Mouse (Mus musculus): Measurements from ENCODE around the gene Gm21663.
"Not testable (repeated sequence)": the region's sequence is repeated elsewhere in the genome, so short reads cannot be mapped to it uniquely, and the experiment has no call there.

Gm21663 gene

DNA sequence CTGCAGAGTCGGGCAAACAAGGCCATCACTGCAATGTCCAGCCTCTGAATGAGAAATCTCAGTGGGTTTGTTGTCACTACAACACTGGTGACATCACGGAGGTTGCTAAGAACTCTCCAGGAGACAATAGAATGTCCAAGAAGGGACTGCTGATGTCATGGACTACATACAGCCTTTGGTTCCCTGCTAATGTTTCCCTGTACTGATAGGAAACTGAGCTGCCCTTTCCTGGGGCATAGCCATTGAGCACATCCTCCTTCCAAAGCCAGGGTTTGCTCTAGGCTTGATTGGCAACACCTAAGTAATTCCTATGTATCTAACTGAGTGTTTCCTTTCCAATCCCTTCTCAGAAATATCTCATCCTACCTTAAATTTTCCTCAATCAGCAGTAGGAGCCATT is at the start of gene Gm21663:
Gene Gm21663 (minus strand): TSS at position 101 of the 400 bp plus-strand sequence.
- not testable (repeated sequence) for DNase-seq (ENCODE audit: low spot score in 2 of 2)

DNA sequence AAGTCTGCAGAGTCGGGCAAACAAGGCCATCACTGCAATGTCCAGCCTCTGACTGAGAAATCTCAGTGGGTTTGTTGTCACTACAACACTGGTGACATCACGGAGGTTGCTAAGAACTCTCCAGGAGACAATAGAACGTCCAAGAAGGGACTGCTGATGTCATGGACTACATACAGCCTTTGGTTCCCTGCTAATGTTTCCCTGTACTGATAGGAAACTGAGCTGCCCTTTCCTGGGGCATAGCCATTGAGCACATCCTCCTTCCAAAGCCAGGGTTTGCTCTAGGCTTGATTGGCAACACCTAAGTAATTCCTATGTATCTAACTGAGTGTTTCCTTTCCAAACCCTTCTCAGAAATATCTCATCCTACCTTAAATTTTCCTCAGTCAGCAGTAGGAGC is 46.4 kb upstream of the Gm21663 start, which contains the start of gene Gm21698:
Gene Gm21698 (minus strand): TSS at position 101 of the 400 bp plus-strand sequence.
- not testable (repeated sequence) for DNase-seq (ENCODE audit: low spot score in 2 of 2)

DNA sequence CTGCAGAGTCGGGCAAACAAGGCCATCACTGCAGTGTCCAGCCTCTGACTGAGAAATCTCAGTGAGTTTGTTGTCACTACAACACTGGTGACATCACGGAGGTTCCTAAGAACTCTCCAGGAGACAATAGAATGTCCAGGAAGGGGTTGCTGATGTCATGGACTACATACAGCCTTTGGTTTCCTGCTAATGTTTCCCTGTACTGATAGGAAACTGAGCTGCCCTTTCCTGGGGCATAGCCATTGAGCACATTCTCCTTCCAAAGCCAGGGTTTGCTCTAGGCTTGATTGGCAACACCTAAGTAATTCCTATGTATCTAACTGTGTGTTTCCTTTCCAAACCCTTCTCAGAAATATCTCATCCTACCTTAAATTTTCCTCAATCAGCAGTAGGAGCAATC is 30.4 kb upstream of the Gm21663 start, which contains the start of gene Gm21680:
Gene Gm21680 (minus strand): TSS at position 101 of the 400 bp plus-strand sequence.
- DNase-seq (ENCODE audit: low spot score in 2 of 2): not testable (repeated sequence)

DNA sequence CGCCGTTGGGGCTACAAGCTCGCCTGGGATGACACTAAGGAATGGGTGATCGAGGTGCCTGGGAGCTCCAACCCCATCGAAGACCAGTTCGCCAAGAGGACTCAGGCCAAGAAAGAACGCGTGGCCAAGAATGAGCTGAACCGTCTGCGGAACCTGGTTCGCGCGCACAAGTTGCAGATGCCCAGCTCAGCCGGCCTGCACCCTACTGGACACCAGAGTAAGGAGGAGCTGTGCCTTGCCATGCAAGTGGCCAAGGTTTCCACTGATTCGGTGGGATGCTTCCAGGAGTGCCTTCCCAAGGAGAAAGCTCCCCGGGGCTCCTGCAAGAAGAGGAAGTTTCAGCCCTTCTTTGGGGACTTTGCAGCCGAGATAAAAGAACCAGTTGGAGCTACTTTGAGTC is 14.9 kb upstream of the Gm21663 start:
- not testable (repeated sequence) for DNase-seq (ENCODE audit: low spot score in 2 of 2)

DNA sequence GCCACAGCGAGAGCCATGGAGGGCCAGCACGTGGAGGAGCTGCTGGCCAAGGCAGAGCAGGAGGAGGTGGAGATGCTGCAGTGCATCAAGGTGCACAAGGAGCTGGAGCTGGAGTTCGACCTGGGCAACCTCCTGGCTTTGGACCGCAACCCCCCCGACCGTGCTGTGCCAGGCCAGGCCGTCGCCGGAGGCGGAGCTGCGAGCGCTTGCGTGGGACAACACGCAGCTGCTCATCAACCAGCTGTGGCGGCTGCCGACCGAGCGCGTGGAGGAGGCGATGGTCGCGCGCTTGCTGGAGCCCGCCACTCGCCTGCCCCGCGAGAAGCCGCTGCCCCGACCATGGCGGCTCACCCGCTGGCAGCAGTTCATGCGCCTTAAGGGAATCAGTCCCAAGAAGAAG is 14.4 kb upstream of the Gm21663 start:
- not testable (repeated sequence) for DNase-seq (ENCODE audit: low spot score in 2 of 2)

DNA sequence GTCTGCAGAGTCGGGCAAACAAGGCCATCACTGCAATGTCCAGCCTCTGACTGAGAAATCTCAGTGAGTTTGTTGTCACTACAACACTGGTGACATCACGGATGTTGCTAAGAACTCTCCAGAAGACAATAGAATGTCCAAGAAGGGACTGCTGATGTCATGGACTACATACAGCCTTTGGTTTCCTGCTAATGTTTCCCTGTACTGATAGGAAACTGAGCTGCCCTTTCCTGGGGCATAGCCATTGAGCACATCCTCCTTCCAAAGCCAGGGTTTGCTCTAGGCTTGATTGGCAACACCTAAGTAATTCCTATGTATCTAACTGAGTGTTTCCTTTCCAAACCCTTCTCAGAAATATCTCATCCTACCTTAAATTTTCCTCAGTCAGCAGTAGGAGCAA is 12.1 kb upstream of the Gm21663 start, which contains the start of gene Gm21671:
Gene Gm21671 (minus strand): TSS at position 101 of the 400 bp plus-strand sequence.
- DNase-seq (ENCODE audit: low spot score in 2 of 2): not testable (repeated sequence)

DNA sequence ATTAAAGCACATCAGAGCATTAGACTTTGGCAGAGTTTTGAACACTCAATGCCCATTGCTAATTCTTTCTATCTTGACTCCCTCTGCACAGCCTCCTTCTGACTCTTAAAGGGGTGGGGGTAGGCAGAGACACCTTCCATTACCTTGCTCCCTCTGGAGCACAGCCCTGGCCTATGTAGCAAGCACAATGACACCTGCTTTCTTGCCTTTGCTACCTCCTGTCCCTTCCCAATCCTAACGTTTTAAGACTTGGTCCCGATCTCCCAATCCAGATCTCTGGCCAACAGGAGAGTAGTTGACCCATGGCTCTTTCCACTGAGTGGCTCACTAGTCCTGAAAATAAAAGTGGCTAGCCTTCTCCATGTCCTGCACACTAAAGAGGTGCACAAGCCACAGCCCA is 3.2 kb upstream of the Gm21663 start:
- DNase-seq (ENCODE audit: low spot score in 2 of 2): not testable (repeated sequence)

DNA sequence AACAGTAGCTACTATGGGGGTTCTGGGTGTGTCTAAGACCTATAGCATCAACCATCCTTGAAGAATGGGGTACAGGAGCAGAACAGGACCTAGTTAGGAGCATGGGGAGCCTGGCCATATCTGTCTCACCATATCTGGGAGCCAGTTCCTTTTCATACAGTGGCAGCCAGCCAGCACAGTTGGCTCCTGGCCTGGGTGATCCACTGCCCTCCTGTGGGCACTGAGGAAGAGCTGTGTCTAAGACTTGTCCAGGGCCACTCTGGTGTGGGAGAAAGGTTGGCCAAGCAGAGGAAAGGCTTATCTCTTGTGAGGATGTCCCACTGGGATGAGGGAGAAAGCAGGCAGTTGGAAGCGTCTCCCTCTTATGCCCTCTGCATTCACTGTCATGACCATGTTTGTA is 50.9 kb downstream of the Gm21663 start:
- peak in 1 of 2 experiments; percentile 35 for DNase-seq (ENCODE audit: low spot score in 2 of 2)

DNA sequence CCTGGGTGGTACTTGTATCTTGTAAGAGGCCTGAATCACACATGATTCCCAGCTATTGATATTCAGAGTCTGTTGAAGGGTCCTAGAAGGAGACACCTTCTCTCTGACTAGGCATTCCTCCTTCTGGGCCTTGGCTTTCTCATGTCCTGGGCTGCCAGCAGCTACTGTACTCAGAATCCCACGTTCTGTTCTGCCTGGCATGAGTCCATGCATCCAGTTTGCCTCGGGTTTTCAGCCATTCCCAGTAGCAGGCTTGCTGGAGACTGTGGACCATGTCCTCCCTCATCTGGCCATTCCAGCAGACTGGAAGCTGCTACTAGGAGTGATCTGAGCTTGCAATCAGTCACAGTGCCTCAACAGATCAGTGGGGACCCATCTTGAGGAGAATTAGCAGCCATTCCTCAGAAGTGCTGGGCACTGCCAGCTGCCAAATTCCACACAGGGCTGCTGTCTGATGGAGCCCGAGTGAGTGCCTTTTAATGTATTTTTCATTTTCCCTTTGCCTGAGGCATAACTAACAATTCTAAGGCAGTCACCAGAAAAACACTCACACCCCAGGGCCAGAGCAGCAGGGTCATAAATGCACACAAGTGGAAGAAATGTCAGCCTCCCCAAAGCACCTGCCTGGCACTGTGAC is 52.3 kb downstream of the Gm21663 start:
- no peak for DNase-seq (ENCODE audit: low spot score in 2 of 2)

DNA sequence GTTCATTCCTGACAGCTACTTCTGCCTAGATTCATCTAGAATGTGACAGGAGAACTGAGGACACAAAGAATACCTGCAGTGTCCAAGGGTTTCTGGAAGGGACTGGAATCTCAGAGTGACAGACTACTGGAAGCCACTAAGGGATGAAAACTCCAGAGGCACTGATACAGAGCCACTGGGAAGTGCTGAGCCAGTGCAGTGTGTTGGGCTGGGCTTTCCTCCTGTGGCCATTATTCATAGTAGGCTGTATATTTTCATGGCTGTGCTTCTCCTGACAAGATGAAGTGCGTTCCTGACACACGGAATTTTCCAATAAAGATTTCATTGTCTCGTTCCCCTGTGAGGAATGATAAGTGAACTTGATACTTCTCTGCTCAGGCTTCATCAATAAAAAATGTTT is 55.5 kb downstream of the Gm21663 start:
- no peak for DNase-seq (ENCODE audit: low spot score in 2 of 2)

Data from heart, adult 9 months (tissue).